Mouse (Mus musculus) liver, postnatal 0 days (tissue): ENCODE data around the gene Nras. TPM values are rescaled to one million over a fixed set of nuclear protein-coding genes. Genes with fewer than 3 reads are reported as not detected.

ENCODE experiments used
- ATAC-seq: fragments of 200-750 bp; cut with Nextera tagmentation; 2 replicates; pipeline ENCODE4 v1.8.0; 2017; ENCODE audit warnings: mild to moderate bottlenecking, moderate library complexity
- DNase-seq: peaks from one replicate; pipeline ENCODE4 v3.0.0-alpha.2; 2016
- H3K27ac ChIP-seq: fragments of 300-500 bp; sonication (generic); 2 replicates; pipeline ENCODE4 v1.5.1; 2014; ENCODE audit warnings: antibody characterized with exemption, moderate library complexity, mild to moderate bottlenecking, low read depth
- H3K27me3 ChIP-seq: fragments of 300-500 bp; sonication (generic); 2 replicates; pipeline ENCODE4 v1.6.1; 2014; ENCODE audit warnings: low read length, control low read depth, mixed read lengths; ENCODE audit not compliant: insufficient read depth
- H3K36me3 ChIP-seq: fragments of 300-500 bp; sonication (generic); replicated peaks from 2 replicates; pipeline ENCODE4 v1.6.1; 2014; ENCODE audit warnings: mild to moderate bottlenecking, control low read depth, low read length, moderate library complexity, mixed read lengths; ENCODE audit not compliant: insufficient read depth
- H3K4me1 ChIP-seq: fragments of 300-500 bp; sonication (generic); 2 replicates; pipeline ENCODE4 v1.6.1; 2014; ENCODE audit warnings: antibody characterized with exemption, mild to moderate bottlenecking, control low read depth; ENCODE audit not compliant: insufficient read depth
- H3K4me2 ChIP-seq: fragments of 300-500 bp; sonication (generic); 2 replicates; pipeline ENCODE4 v1.6.1; 2014; ENCODE audit warnings: low read depth, mild to moderate bottlenecking, low read length, moderate library complexity, mixed read lengths
- H3K4me3 ChIP-seq: fragments of 300-500 bp; sonication (generic); 2 replicates; pipeline ENCODE4 v1.5.1; 2014; ENCODE audit warnings: low read depth, low read length
- H3K9ac ChIP-seq: fragments of 300-500 bp; sonication (generic); replicated peaks from 2 replicates; pipeline ENCODE4 v1.6.1; 2014; ENCODE audit warnings: mild to moderate bottlenecking, moderate library complexity
- H3K9me3 ChIP-seq: fragments of 300-500 bp; sonication (generic); 2 replicates; pipeline ENCODE4 v1.6.1; 2016; ENCODE audit warnings: mild to moderate bottlenecking, control low read depth, low read length, mixed read lengths
- CTCF ChIP-seq: sonication (generic); IDR thresholded peaks from 2 replicates; pipeline ENCODE4 v1.5.1; 2016; ENCODE audit warnings: antibody characterized with exemption, low read depth
- EP300 ChIP-seq: IDR thresholded peaks from 2 replicates; pipeline ENCODE4 v1.6.1; 2016; ENCODE audit warnings: antibody characterized with exemption, low read depth, mild to moderate bottlenecking
- WGBS: fragments of 180-500 bp; shearing (Covaris S2); extraction: QIAGEN DNeasy Blood & Tissue Kit; methylation state at CpG from one replicate; pipeline ENCODE4 v1.1.7; 2014; ENCODE audit not compliant: insufficient replicate concordance; 5-methylcytosine and 5-hydroxymethylcytosine counted together
- polyA plus RNA-seq: library from polyadenylated mRNA; unstranded; fragments of >200 nt; fragmentation: Nextera tagmentation; extraction: Ambion mirVana; gene quantifications from 2 replicates; pipeline ENCODE4 v1.2.1, GENCODE M21; 2015

Nras gene
- 16.2 and 19.4 TPM in 2 replicates for polyA plus RNA-seq

GRCm38 (mm10) chr3:103058207-103059157 lies at the start of gene Nras:
Gene Nras, plus strand, starts transcription at chr3:103058285.
- Histone ChIP-seq H3K4me2 (peak within 1 kb of the TSS; percentile 72), H3K27me3 (no peaks in the 10 kb centered on the region), H3K9ac (peak within 1 kb of the TSS; percentile 87), H3K36me3 (peaks cover 60% of the 10 kb centered on the region), H3K27ac (peak within 1 kb of the TSS; percentile 93), H3K9me3 (no peaks in the 10 kb centered on the region), H3K4me1 (0 out of 2 replicates have a peak, but pooled peaks cover 3% of the 10 kb centered on the region), H3K4me3 (peak within 1 kb of the TSS; percentile 90)
- peak; percentile 99 for ATAC-seq
- DNase-seq = peak; percentile 96
- WGBS = 2% methylated on average over 46 of the region's 46 CpGs
- TF ChIP-seq CTCF (no peak), EP300 (peak; percentile 55; the same call in 1 of the 2 replicates)

- H3K4me3 ChIP-seq = no peak overlapping the region
- H3K27me3 ChIP-seq = no peaks in the 10 kb centered on the region
- H3K27ac ChIP-seq = no peak overlapping the region
- TF ChIP-seq EP300 (no peak), CTCF (no peak)
- H3K4me2 ChIP-seq = no peak overlapping the region
- H3K36me3 ChIP-seq = no peaks in the 10 kb centered on the region
- peaks cover 18% of the 10 kb centered on the region for H3K4me1 ChIP-seq
- WGBS = 36% methylated on average over 2 of the region's 2 CpGs
- no peaks in the 10 kb centered on the region for H3K9me3 ChIP-seq
- ATAC-seq (no peak), DNase-seq (no peak)
- no peak overlapping the region for H3K9ac ChIP-seq
Observed at GRCm38 (mm10) chr3:103017350-103017749, 40.7 kb upstream of the Nras start.

- Histone ChIP-seq H3K4me3 (peak overlapping the region; percentile 99), H3K4me1 (peaks cover 25% of the 10 kb centered on the region), H3K9me3 (no peaks in the 10 kb centered on the region), H3K27ac (peak overlapping the region; percentile 99), H3K9ac (peak overlapping the region; percentile 100), H3K36me3 (no peaks in the 10 kb centered on the region), H3K27me3 (no peaks in the 10 kb centered on the region), H3K4me2 (peak overlapping the region; percentile 81)
- DNase-seq = no peak
- no peak for TF ChIP-seq EP300
- WGBS = 65% methylated on average over 2 of the region's 2 CpGs
- no peak for ATAC-seq
Observed at GRCm38 (mm10) chr3:103019462-103019861, 38.6 kb upstream of the Nras start.

GRCm38 (mm10) chr3:103020249-103020942 lies 37.7 kb upstream of the Nras start, which contains the start of gene Csde1:
Gene Csde1, plus strand, starts transcription at chr3:103020426.
- Histone ChIP-seq H3K4me2 (peak within 1 kb of the TSS; percentile 81), H3K36me3 (no peaks in the 10 kb centered on the region), H3K9ac (peak within 1 kb of the TSS; percentile 100), H3K4me1 (peaks cover 29% of the 10 kb centered on the region), H3K27ac (peak within 1 kb of the TSS; percentile 99), H3K4me3 (peak within 1 kb of the TSS; percentile 99), H3K9me3 (no peaks in the 10 kb centered on the region), H3K27me3 (no peaks in the 10 kb centered on the region)
- under 1% methylated on average over 53 of the region's 55 CpGs for WGBS
- ATAC-seq (peak; percentile 91), DNase-seq (peak; percentile 96)
- TF ChIP-seq CTCF = peak; percentile 20
- TF ChIP-seq EP300 = no peak; the same call in 1 of the 2 replicates

- ATAC-seq = peak; percentile 89
Observed at GRCm38 (mm10) chr3:103020943-103021638, 37.0 kb upstream of the Nras start.

More at GRCm38 (mm10) chr3:103020943-103021638, 37.0 kb upstream of the Nras start:
- no peak for TF ChIP-seq EP300
- no peak for TF ChIP-seq CTCF
- WGBS = under 1% methylated on average over 29 of the region's 37 CpGs
- no peaks in the 10 kb centered on the region for H3K27me3 ChIP-seq
- H3K4me3 ChIP-seq = peak overlapping the region; percentile 99
- peak overlapping the region; percentile 99 for H3K27ac ChIP-seq
- peak overlapping the region; percentile 100 for H3K9ac ChIP-seq
- no peaks in the 10 kb centered on the region for H3K36me3 ChIP-seq
- H3K4me1 ChIP-seq = peaks cover 29% of the 10 kb centered on the region
- H3K4me2 ChIP-seq = peak overlapping the region; percentile 81
- H3K9me3 ChIP-seq = no peaks in the 10 kb centered on the region
- DNase-seq = peak; percentile 93
